Mouse (Mus musculus): ENCODE data around the gene Cmc1. TPM values are rescaled to one million over a fixed set of nuclear protein-coding genes. Genes with fewer than 3 reads are reported as not detected.

Gene Cmc1
- total and polyA plus RNA-seq, 2 experiments: 2.6 to 15.9 TPM

DNA sequence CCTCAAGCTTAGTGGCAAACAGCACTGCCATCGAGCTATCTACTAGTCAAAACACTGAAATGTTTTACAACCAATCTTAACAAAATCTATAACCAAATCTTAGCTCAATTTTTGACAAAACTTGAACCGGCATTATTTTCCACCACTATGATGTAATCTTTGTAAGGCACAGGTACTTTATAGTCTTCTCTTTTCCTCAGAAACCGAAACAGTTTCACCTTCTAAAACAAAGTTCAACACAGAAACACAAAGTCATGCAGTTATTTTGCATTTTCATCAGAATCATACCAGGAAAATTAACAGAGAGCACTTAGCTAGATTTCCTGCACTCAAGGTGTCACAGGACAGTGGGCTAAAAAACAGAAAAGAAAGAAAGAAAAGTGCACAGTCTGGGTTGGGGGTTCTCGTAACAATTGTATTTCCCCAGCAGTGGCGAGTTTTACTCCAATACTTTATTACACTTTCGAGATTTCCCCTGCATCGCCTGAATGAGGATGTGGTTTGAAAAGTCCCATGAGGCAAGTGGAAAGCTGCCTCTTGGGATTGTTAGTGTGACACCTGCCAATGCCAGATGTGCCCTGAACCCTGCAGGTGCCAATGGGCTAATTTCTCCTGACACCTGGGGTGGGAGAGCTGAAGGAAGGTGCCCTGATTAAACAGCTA lies 40.1 kb downstream of the Cmc1 start:
- no peak for DNase-seq (ENCODE audit: extremely low read depth, low read depth, low spot score)
- Histone ChIP-seq H3K9ac (ENCODE audit: low read depth, low read length) (no peak overlapping the region), H3K79me2 (ENCODE audit: control insufficient read depth, insufficient read depth, low read length) (peaks cover 7% of the 10 kb centered on the region; the same call in 1 of the 2 replicates), H3K4me1 (ENCODE audit: control insufficient read depth, insufficient read depth, low read length) (no peaks in the 10 kb centered on the region), H3K4me3 (ENCODE audit: insufficient read depth, low read depth, low read length) (no peak overlapping the region), H3K27me3 (ENCODE audit: control insufficient read depth, insufficient read depth, low read length) (no peaks in the 10 kb centered on the region), H3K36me3 (ENCODE audit: control insufficient read depth, insufficient read depth, low read length) (peaks cover 6% of the 10 kb centered on the region; the same call in 1 of the 2 replicates), H3K27ac (replicated peaks; ENCODE audit: insufficient read depth, low read depth, low read length) (no peak overlapping the region)
- 92% methylated on average over 7 of the region's 7 CpGs for WGBS
- no peak for TF ChIP-seq CTCF (IDR thresholded peaks at IDR 0.05; ENCODE audit: low read depth, low read length)

DNA sequence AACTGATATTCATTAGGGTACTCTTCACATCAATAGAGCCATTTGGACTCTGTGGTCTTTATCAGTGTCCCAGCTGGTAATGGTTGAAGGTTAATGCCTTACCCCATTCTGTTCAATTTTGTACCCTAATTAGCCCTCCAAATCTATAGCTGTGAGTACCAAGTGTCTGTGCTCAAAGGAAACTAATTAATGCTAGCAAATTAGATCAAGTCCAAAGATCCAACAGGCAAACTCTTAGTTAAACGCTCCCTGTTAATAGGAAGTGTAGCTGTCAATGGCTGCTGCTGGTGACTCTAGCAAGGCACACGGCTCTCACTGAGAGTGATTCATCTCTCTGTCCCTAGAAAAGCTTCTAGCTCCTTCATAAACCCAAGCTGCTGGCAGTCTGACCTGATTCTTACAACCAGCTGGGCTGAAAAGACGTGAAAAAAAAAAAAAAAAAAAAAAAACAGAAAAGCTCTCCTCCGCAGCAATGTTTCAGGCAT lies 41.4 kb downstream of the Cmc1 start:
- no peak overlapping the region for H3K9ac ChIP-seq (ENCODE audit: low read depth, low read length)
- no peaks in the 10 kb centered on the region for H3K27me3 ChIP-seq (ENCODE audit: control insufficient read depth, insufficient read depth, low read length)
- 94% methylated on average over 4 of the region's 4 CpGs for WGBS
- H3K4me1 ChIP-seq (ENCODE audit: control insufficient read depth, insufficient read depth, low read length): no peaks in the 10 kb centered on the region
- no peak for TF ChIP-seq POLR2A (IDR thresholded peaks at IDR 0.05; ENCODE audit: extremely low read depth, insufficient read depth, low read length)
- TF ChIP-seq CTCF (IDR thresholded peaks at IDR 0.05; ENCODE audit: low read depth, low read length): no peak
- H3K79me2 ChIP-seq (ENCODE audit: control insufficient read depth, insufficient read depth, low read length): peaks cover 9% of the 10 kb centered on the region; the same call in 1 of the 2 replicates
- peaks cover 5% of the 10 kb centered on the region; the same call in 1 of the 2 replicates for H3K36me3 ChIP-seq (ENCODE audit: control insufficient read depth, insufficient read depth, low read length)
- no peak overlapping the region for H3K27ac ChIP-seq (replicated peaks; ENCODE audit: insufficient read depth, low read depth, low read length)
- H3K4me3 ChIP-seq (ENCODE audit: insufficient read depth, low read depth, low read length): no peak overlapping the region
- DNase-seq (ENCODE audit: extremely low read depth, low read depth, low spot score): no peak

DNA sequence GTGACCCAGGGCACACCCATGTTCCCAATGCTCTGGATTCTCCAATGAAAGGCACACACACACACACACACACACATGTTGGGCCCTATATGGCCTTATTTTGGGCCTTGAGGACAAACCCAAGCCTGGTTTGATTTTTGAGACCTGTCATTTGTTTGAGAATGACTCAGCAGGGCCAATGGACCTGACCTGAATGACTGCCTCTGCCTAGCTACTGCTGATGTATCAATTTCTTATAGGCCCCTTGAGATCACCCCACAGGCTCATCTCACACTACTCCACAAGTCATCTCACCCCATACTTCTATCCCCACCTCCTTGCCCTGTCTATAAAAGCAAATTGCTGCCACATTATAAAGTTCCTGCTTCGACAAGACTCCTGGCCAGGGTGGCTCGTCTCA lies 48.2 kb downstream of the Cmc1 start:
- no peak overlapping the region for H3K4me3 ChIP-seq (ENCODE audit: insufficient read depth, low read depth, low read length)
- H3K79me2 ChIP-seq (ENCODE audit: control insufficient read depth, insufficient read depth, low read length): peaks cover 8% of the 10 kb centered on the region; the same call in 1 of the 2 replicates
- peak; percentile 43 for DNase-seq (ENCODE audit: extremely low read depth, low read depth, low spot score)
- H3K9ac ChIP-seq (ENCODE audit: low read depth, low read length): no peak overlapping the region
- H3K27me3 ChIP-seq (ENCODE audit: control insufficient read depth, insufficient read depth, low read length): no peaks in the 10 kb centered on the region
- no peak for TF ChIP-seq POLR2A (IDR thresholded peaks at IDR 0.05; ENCODE audit: extremely low read depth, insufficient read depth, low read length)
- TF ChIP-seq CTCF (IDR thresholded peaks at IDR 0.05; ENCODE audit: low read depth, low read length): no peak
- H3K27ac ChIP-seq (replicated peaks; ENCODE audit: insufficient read depth, low read depth, low read length): no peak overlapping the region
- WGBS: 98% methylated on average over 2 of the region's 2 CpGs
- H3K4me1 ChIP-seq (ENCODE audit: control insufficient read depth, insufficient read depth, low read length): no peaks in the 10 kb centered on the region
- H3K36me3 ChIP-seq (ENCODE audit: control insufficient read depth, insufficient read depth, low read length): peaks cover 3% of the 10 kb centered on the region; the same call in 1 of the 2 replicates

DNA sequence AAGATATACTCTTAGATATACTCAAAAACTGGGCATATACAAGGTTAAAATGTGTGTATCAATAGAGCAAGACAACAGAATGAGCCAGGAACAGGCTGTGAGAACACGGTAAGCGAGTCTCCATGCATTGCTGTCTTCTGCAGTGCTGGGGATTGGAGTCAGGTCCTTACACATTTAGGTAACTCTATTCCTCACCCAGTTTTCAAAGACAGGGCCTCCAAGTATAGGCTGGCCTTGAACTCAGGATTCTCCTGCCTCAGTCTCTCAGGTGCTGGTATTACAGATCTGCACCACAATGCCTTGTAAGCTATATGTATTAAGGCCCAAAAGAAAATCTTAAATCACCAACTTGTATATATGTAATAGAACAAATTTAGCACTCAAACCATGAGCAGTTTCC lies 49.5 kb downstream of the Cmc1 start:
- Histone ChIP-seq H3K27me3 (ENCODE audit: control insufficient read depth, insufficient read depth, low read length) (no peaks in the 10 kb centered on the region), H3K36me3 (ENCODE audit: control insufficient read depth, insufficient read depth, low read length) (no peaks in the 10 kb centered on the region), H3K9ac (ENCODE audit: low read depth, low read length) (no peak overlapping the region), H3K27ac (replicated peaks; ENCODE audit: insufficient read depth, low read depth, low read length) (no peak overlapping the region), H3K4me1 (ENCODE audit: control insufficient read depth, insufficient read depth, low read length) (no peaks in the 10 kb centered on the region), H3K79me2 (ENCODE audit: control insufficient read depth, insufficient read depth, low read length) (peaks cover 8% of the 10 kb centered on the region; the same call in 1 of the 2 replicates), H3K4me3 (ENCODE audit: insufficient read depth, low read depth, low read length) (no peak overlapping the region)
- TF ChIP-seq CTCF (IDR thresholded peaks at IDR 0.05; ENCODE audit: low read depth, low read length): no peak
- TF ChIP-seq POLR2A (IDR thresholded peaks at IDR 0.05; ENCODE audit: extremely low read depth, insufficient read depth, low read length): no peak
- WGBS: 96% methylated on average over 2 of the region's 2 CpGs
- DNase-seq (ENCODE audit: extremely low read depth, low read depth, low spot score): no peak

DNA sequence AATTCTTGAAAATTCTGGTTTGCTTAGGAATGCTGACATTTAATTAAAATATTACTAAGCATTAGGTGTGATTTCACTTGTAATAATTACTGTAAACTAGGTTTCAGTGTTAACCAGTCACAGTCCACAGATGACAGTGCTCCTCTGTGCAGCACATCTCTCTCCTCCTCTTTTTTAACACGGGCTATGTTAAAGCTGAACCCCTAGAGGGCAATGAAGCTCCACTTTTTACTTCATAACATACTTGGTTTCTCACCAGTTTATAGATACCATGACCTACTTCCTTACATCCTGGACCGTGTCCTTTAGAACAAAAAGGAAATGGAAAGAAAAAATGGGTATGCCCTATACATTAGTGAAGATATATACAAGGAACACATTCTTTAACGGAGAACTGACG lies 50.6 kb downstream of the Cmc1 start:
- Histone ChIP-seq H3K27me3 (ENCODE audit: control insufficient read depth, insufficient read depth, low read length) (no peaks in the 10 kb centered on the region), H3K27ac (replicated peaks; ENCODE audit: insufficient read depth, low read depth, low read length) (no peak overlapping the region), H3K9ac (ENCODE audit: low read depth, low read length) (no peak overlapping the region), H3K79me2 (ENCODE audit: control insufficient read depth, insufficient read depth, low read length) (peaks cover 7% of the 10 kb centered on the region; the same call in 1 of the 2 replicates), H3K36me3 (ENCODE audit: control insufficient read depth, insufficient read depth, low read length) (no peaks in the 10 kb centered on the region), H3K4me1 (ENCODE audit: control insufficient read depth, insufficient read depth, low read length) (no peaks in the 10 kb centered on the region), H3K4me3 (ENCODE audit: insufficient read depth, low read depth, low read length) (no peak overlapping the region)
- WGBS: 50% methylated on average over 4 of the region's 4 CpGs
- no peak for TF ChIP-seq POLR2A (IDR thresholded peaks at IDR 0.05; ENCODE audit: extremely low read depth, insufficient read depth, low read length)
- TF ChIP-seq CTCF (IDR thresholded peaks at IDR 0.05; ENCODE audit: low read depth, low read length): no peak
- peak; percentile 30 for DNase-seq (ENCODE audit: extremely low read depth, low read depth, low spot score)

DNA sequence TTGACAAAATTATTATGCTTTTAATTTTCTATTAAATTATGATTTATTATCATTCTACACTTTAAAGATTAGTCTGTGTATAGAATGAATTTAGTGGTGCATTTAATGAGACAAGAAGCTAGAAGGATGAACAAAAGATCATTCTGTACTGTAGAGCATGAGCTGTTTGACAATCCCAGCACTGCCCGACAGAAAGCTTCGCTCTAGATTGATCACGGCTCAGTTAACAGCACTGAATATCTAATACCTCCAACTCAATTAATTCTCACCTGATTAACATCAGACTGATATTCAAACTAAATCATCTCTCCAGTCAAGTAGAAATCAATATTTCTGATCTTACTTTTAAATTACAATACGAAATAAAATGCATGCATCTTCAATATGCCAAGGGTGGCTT lies 66.1 kb downstream of the Cmc1 start:
- Histone ChIP-seq H3K36me3 (ENCODE audit: control insufficient read depth, insufficient read depth, low read length) (no peaks in the 10 kb centered on the region), H3K79me2 (ENCODE audit: control insufficient read depth, insufficient read depth, low read length) (no peaks in the 10 kb centered on the region), H3K4me3 (ENCODE audit: insufficient read depth, low read depth, low read length) (no peak overlapping the region), H3K27ac (replicated peaks; ENCODE audit: insufficient read depth, low read depth, low read length) (no peak overlapping the region), H3K27me3 (ENCODE audit: control insufficient read depth, insufficient read depth, low read length) (no peaks in the 10 kb centered on the region), H3K4me1 (ENCODE audit: control insufficient read depth, insufficient read depth, low read length) (no peaks in the 10 kb centered on the region), H3K9ac (ENCODE audit: low read depth, low read length) (no peak overlapping the region)
- WGBS: 93% methylated on average over 4 of the region's 4 CpGs
- no peak for DNase-seq (ENCODE audit: extremely low read depth, low read depth, low spot score)
- no peak for TF ChIP-seq CTCF (IDR thresholded peaks at IDR 0.05; ENCODE audit: low read depth, low read length)
- no peak for TF ChIP-seq POLR2A (IDR thresholded peaks at IDR 0.05; ENCODE audit: extremely low read depth, insufficient read depth, low read length)
